Mouse (Mus musculus) gastrocnemius, adult 2 months (tissue): Measurements from ENCODE around the gene Ambra1. TPM values are rescaled to one million over a fixed set of nuclear protein-coding genes. Genes with fewer than 3 reads are reported as not detected.

Experiments
- DNase-seq: peaks from one replicate; pipeline ENCODE4 v3.0.0; 2022
- H3K27ac ChIP-seq: fragments of 200-600 bp; 2 replicates; pipeline ENCODE4 v1.8.1; 2022; ENCODE audit warnings: mild to moderate bottlenecking
- H3K4me3 ChIP-seq: fragments of 200-600 bp; 2 replicates; pipeline ENCODE4 v1.8.1; 2022; ENCODE audit warnings: mild to moderate bottlenecking, moderate library complexity
- CTCF ChIP-seq: fragments of 200-600 bp; IDR thresholded peaks from 2 replicates; pipeline ENCODE4 v1.8.1; 2022; ENCODE audit warnings: antibody characterized with exemption, mild to moderate bottlenecking, moderate library complexity
- intact Hi-C: fragments of 180-260 bp; cut with DNase I; formaldehyde crosslinking; loops from one replicate; pipeline ENCODE4 v1.15.1; 2025
- long read RNA-seq, 2 experiments: library from polyadenylated mRNA; stranded (forward); transcript quantifications; one replicate each; pipeline ENCODE4 v2.0.0; 2021
- total RNA-seq, 2 experiments: library from RNA; stranded (reverse); gene quantifications; 2 replicates each; pipeline ENCODE4 v1.2.3; 2021

Gene Ambra1
- 10 to 100 TPM; 16.7 to 18.1 TPM for total RNA-seq
- long read RNA-seq, experiment 1, full-length matches to known transcripts = 4 of 8 reads
- long read RNA-seq, experiment 1, partial matches to known transcripts = 1 of 8 reads
- long read RNA-seq, experiment 1, other reads (novel, unspliced or antisense) = 3 of 8 reads
- long read RNA-seq, experiment 2, full-length matches to known transcripts = 7 of 15 reads
- long read RNA-seq, experiment 2, partial matches to known transcripts = 3 of 15 reads
- long read RNA-seq, experiment 2, other reads (novel, unspliced or antisense) = 5 of 15 reads

GRCm38 (mm10) chr2:91729971-91730821 is at the start of gene Ambra1:
TSS of gene Ambra1 (plus strand) at chr2:91730134.
- H3K4me3 ChIP-seq = peak within 1 kb of the TSS; percentile 96
- intact Hi-C loops = loop anchor here (2.0 kb wide), 1 partner anchor 19 kb away; the partner anchor contains the start of genes Atg13 and Harbi1
- TF ChIP-seq CTCF = no peak
- peak within 1 kb of the TSS; percentile 92 for H3K27ac ChIP-seq
- DNase-seq = peak; percentile 86

GRCm38 (mm10) chr2:91682850-91683249 is 47.1 kb upstream of the Ambra1 start:
- TF ChIP-seq CTCF = peak; percentile 64
- no peak overlapping the region for H3K4me3 ChIP-seq
- intact Hi-C loops = no loop called here
- peak overlapping the region; percentile 64 for H3K27ac ChIP-seq
- DNase-seq = no peak

- TF ChIP-seq CTCF = no peak
- intact Hi-C loops = no loop called here
- Histone ChIP-seq H3K4me3 (no peak overlapping the region), H3K27ac (peak overlapping the region; percentile 16; the same call in 1 of the 2 replicates)
- DNase-seq = no peak
These were observed 46.0 kb upstream of the Ambra1 start for GRCm38 (mm10) chr2:91683919-91684318.

GRCm38 (mm10) chr2:91689452-91689851 is 40.5 kb upstream of the Ambra1 start:
- intact Hi-C loops = no loop called here
- TF ChIP-seq CTCF = no peak
- Histone ChIP-seq H3K4me3 (no peak overlapping the region), H3K27ac (no peak overlapping the region)
- peak; percentile 49 for DNase-seq

- Histone ChIP-seq H3K27ac (peak overlapping the region; percentile 59), H3K4me3 (no peak overlapping the region)
- no peak for TF ChIP-seq CTCF
- intact Hi-C loops = no loop called here
- DNase-seq = no peak
These were observed 34.3 kb upstream of the Ambra1 start for GRCm38 (mm10) chr2:91695436-91696224.

- Histone ChIP-seq H3K27ac (peak overlapping the region; percentile 59), H3K4me3 (no peak overlapping the region)
- no peak for DNase-seq
- TF ChIP-seq CTCF = no peak
- intact Hi-C loops = no loop called here
These were observed 33.7 kb upstream of the Ambra1 start for GRCm38 (mm10) chr2:91696225-91696590.

GRCm38 (mm10) chr2:91699225-91699624 is 30.7 kb upstream of the Ambra1 start:
- DNase-seq = no peak
- intact Hi-C loops = no loop called here
- Histone ChIP-seq H3K4me3 (no peak overlapping the region), H3K27ac (peak overlapping the region; percentile 75)
- TF ChIP-seq CTCF = no peak

- Histone ChIP-seq H3K27ac (no peak overlapping the region), H3K4me3 (no peak overlapping the region)
- intact Hi-C loops = no loop called here
- TF ChIP-seq CTCF = no peak
- no peak for DNase-seq
These were observed 28.6 kb upstream of the Ambra1 start for GRCm38 (mm10) chr2:91701366-91701765.

GRCm38 (mm10) chr2:91705736-91706135 is 24.2 kb upstream of the Ambra1 start:
- TF ChIP-seq CTCF = no peak
- intact Hi-C loops = no loop called here
- no peak for DNase-seq

GRCm38 (mm10) chr2:91706456-91706855 is 23.5 kb upstream of the Ambra1 start:
- intact Hi-C loops = no loop called here
- TF ChIP-seq CTCF = no peak
- Histone ChIP-seq H3K4me3 (no peak overlapping the region), H3K27ac (no peak overlapping the region)
- DNase-seq = no peak

More at GRCm38 (mm10) chr2:91705736-91706135, 24.2 kb upstream of the Ambra1 start:
- H3K4me3 ChIP-seq = no peak overlapping the region
- H3K27ac ChIP-seq = no peak overlapping the region

- Histone ChIP-seq H3K4me3 (no peak overlapping the region), H3K27ac (no peak overlapping the region)
- DNase-seq = no peak
- no peak for TF ChIP-seq CTCF
- intact Hi-C loops = no loop called here
These were observed 21.6 kb upstream of the Ambra1 start for GRCm38 (mm10) chr2:91708361-91708760.
